In the genomic region with DNA sequence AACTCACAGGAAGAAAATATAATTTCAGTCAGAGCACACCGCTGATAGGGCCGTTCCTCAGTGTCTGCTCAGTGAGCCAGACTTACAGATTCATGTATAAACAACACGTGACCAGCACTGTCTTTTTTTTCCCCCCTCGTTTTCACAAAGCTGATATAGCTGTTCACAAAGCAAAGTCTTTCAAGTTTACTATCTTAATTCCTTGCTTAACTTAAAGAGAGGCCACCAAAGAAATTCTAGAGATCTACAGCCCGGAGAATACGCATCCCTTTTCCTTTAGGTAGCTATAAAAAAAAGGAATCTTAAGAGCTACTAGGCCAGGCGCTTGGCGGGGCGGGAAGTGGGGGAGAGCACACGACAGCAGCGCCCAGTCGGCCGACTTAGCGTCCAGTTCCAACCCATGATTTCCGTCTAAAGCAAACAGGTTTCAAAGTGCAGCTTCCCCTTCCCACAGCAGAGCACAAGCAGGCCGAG, we compare ENCODE assay signal across 8 mouse cellular contexts. TPM values are rescaled to one million over a fixed set of nuclear protein-coding genes. Genes with fewer than 3 reads are reported as not detected.
DNase-seq lines count a peak whose midpoint lies in the region; ATAC-seq lines count a peak whose summit lies in the region.

No protein-coding gene starts in this region.

- peak overlapping the region; percentile 78 for H3K4me2 ChIP-seq in forebrain, embryonic 11.5 days (ENCODE audit: low read depth, low read length, severe bottlenecking)
- H3K4me2 ChIP-seq in hindbrain, embryonic 14.5 days (replicated peaks) = peak overlapping the region; percentile 71
- H3K4me2 ChIP-seq in midbrain, embryonic 15.5 days = peak overlapping the region; percentile 74
- H3K4me2 ChIP-seq in stomach, embryonic 16.5 days (ENCODE audit: low read depth, low read length) = peak overlapping the region; percentile 86

- H3K4me1 ChIP-seq in forebrain, embryonic 11.5 days (replicated peaks; ENCODE audit: control insufficient read depth, insufficient read depth, low read length) = peaks cover 7% of the 10 kb centered on the region; the same call in 1 of the 2 replicates
- peaks cover 23% of the 10 kb centered on the region for H3K4me1 ChIP-seq in hindbrain, embryonic 14.5 days (replicated peaks; ENCODE audit: control insufficient read depth, insufficient read depth, low read length)
- peaks cover 34% of the 10 kb centered on the region for H3K4me1 ChIP-seq in midbrain, embryonic 15.5 days
- peaks cover 14% of the 10 kb centered on the region for H3K4me1 ChIP-seq in stomach, embryonic 16.5 days (ENCODE audit: control insufficient read depth, insufficient read depth, low read length)

- H3K36me3 ChIP-seq in forebrain, embryonic 11.5 days (ENCODE audit: control insufficient read depth, insufficient read depth, low read length) = no peaks in the 10 kb centered on the region
- H3K36me3 ChIP-seq in hindbrain, embryonic 14.5 days (replicated peaks; ENCODE audit: control insufficient read depth, insufficient read depth) = no peaks in the 10 kb centered on the region
- H3K36me3 ChIP-seq in midbrain, embryonic 15.5 days (replicated peaks) = no peaks in the 10 kb centered on the region
- no peaks in the 10 kb centered on the region for H3K36me3 ChIP-seq in stomach, embryonic 16.5 days (ENCODE audit: control insufficient read depth, insufficient read depth, low read length)

- H3K9ac ChIP-seq in forebrain, embryonic 11.5 days (ENCODE audit: low read length) = peak overlapping the region; percentile 87
- peak overlapping the region; percentile 94 for H3K9ac ChIP-seq in hindbrain, embryonic 14.5 days
- peak overlapping the region; percentile 96 for H3K9ac ChIP-seq in midbrain, embryonic 15.5 days
- peak overlapping the region; percentile 97 for H3K9ac ChIP-seq in stomach, embryonic 16.5 days (ENCODE audit: low read length)

- H3K9me3 ChIP-seq in forebrain, embryonic 11.5 days (ENCODE audit: control insufficient read depth, low read length) = no peaks in the 10 kb centered on the region; the same call in 1 of the 2 replicates
- no peaks in the 10 kb centered on the region for H3K9me3 ChIP-seq in hindbrain, embryonic 14.5 days (ENCODE audit: control insufficient read depth, low read length)
- H3K9me3 ChIP-seq in midbrain, embryonic 15.5 days = no peaks in the 10 kb centered on the region
- no peaks in the 10 kb centered on the region for H3K9me3 ChIP-seq in stomach, embryonic 16.5 days (replicated peaks; ENCODE audit: control insufficient read depth, low read length)

- H3K27ac ChIP-seq in forebrain, embryonic 11.5 days (ENCODE audit: low read depth, low read length) = peak overlapping the region; percentile 98
- H3K27ac ChIP-seq in hindbrain, embryonic 14.5 days = peak overlapping the region; percentile 99
- peak overlapping the region; percentile 100 for H3K27ac ChIP-seq in midbrain, embryonic 15.5 days
- H3K27ac ChIP-seq in stomach, embryonic 16.5 days (ENCODE audit: low read length) = peak overlapping the region; percentile 100

- ATAC-seq in forebrain, embryonic 11.5 days (replicated peaks; ENCODE audit: low FRiP score) = peak; percentile 25
- peak; percentile 12; the same call in 1 of the 2 replicates for ATAC-seq in hindbrain, embryonic 14.5 days (ENCODE audit: low FRiP score)
- ATAC-seq in midbrain, embryonic 15.5 days (replicated peaks) = peak; percentile 31
- peak; percentile 31; the same call in 1 of the 2 replicates for ATAC-seq in stomach, embryonic 16.5 days (ENCODE audit: insufficient read depth, low FRiP score)

- under 1% methylated on average over 16 of the region's 16 CpGs for WGBS in forebrain, embryonic 11.5 days
- WGBS in hindbrain, embryonic 14.5 days = under 1% methylated on average over 16 of the region's 16 CpGs
- under 1% methylated on average over 16 of the region's 16 CpGs for WGBS in midbrain, embryonic 15.5 days
- WGBS in stomach, embryonic 16.5 days = 0% methylated on average over 16 of the region's 16 CpGs

- peak; percentile 11 to 13 for DNase-seq in left cerebral cortex, adult 18-20 months (ENCODE audit: low spot score in 2 of 2)
- DNase-seq in left cerebral cortex, adult 8-10 months (ENCODE audit: low spot score in 2 of 2) = no peak
- DNase-seq in adrenal gland, postnatal 36 days = peak; percentile 39 to 53
- peak; percentile 67 for DNase-seq in forebrain, embryonic 11.5 days (ENCODE audit: low spot score)
- DNase-seq in hindbrain, embryonic 14.5 days (ENCODE audit: low spot score) = peak; percentile 57
- DNase-seq in liver = peak; percentile 57

- H3K27me3 ChIP-seq in forebrain, embryonic 11.5 days (ENCODE audit: control insufficient read depth, insufficient read depth, low read length) = no peaks in the 10 kb centered on the region
- no peaks in the 10 kb centered on the region for H3K27me3 ChIP-seq in hindbrain, embryonic 14.5 days (ENCODE audit: control insufficient read depth, insufficient read depth, low read length)
- no peaks in the 10 kb centered on the region for H3K27me3 ChIP-seq in midbrain, embryonic 15.5 days (replicated peaks)
- no peaks in the 10 kb centered on the region for H3K27me3 ChIP-seq in stomach, embryonic 16.5 days (ENCODE audit: control insufficient read depth, insufficient read depth, low read length)

- H3K4me3 ChIP-seq in forebrain, embryonic 11.5 days (ENCODE audit: low read depth, low read length) = peak overlapping the region; percentile 73
- H3K4me3 ChIP-seq in hindbrain, embryonic 14.5 days (replicated peaks; ENCODE audit: low read length) = peak overlapping the region; percentile 77
- H3K4me3 ChIP-seq in midbrain, embryonic 15.5 days = peak overlapping the region; percentile 95
- peak overlapping the region; percentile 84 for H3K4me3 ChIP-seq in stomach, embryonic 16.5 days (replicated peaks; ENCODE audit: low read length)

RNA-seq across cellular contexts. Expression of gene Kbtbd2, which starts 0.9 kb away (rescaled TPM):
- 10 to 100 TPM; 67.3 to 71.7 TPM for total RNA-seq in left cerebral cortex, adult 18-20 months (2021)
- 10 to 100 TPM; 56.2 to 67.0 (median 59.8) TPM for total RNA-seq in left cerebral cortex, adult 8-10 months (2022)
- 10 to 100 TPM; 33.6 to 36.0 TPM for total RNA-seq in adrenal gland, postnatal 36 days (2021)
- polyA plus RNA-seq in forebrain, embryonic 11.5 days (2014; fragmentation: Nextera tagmentation; extraction: Ambion mirVana) = 40.1 and 40.6 TPM in 2 replicates
- 26.4 and 32.2 TPM in 2 replicates for polyA plus RNA-seq in hindbrain, embryonic 14.5 days (2014; fragmentation: Nextera tagmentation; extraction: Ambion mirVana)
- polyA plus RNA-seq in midbrain, embryonic 15.5 days (2015; fragmentation: Nextera tagmentation; extraction: Ambion mirVana) = 31.0 and 33.7 TPM in 2 replicates
- polyA plus RNA-seq in stomach, embryonic 16.5 days (2015; fragmentation: Nextera tagmentation; extraction: Ambion mirVana) = 22.6 and 24.0 TPM in 2 replicates

RNA-seq across cellular contexts. Expression of gene Fkbp9, which starts 35.2 kb away (rescaled TPM):
- total RNA-seq in left cerebral cortex, adult 18-20 months (2021) = 10 to 100 TPM; 26.8 to 31.4 TPM
- total RNA-seq in left cerebral cortex, adult 8-10 months (2022) = 10 to 100 TPM; 29.7 to 36.3 (median 33.7) TPM
- total RNA-seq in adrenal gland, postnatal 36 days (2021) = 10 to 100 TPM; 72.1 to 75.9 TPM
- 56.7 and 64.6 TPM in 2 replicates for polyA plus RNA-seq in forebrain, embryonic 11.5 days (2014; fragmentation: Nextera tagmentation; extraction: Ambion mirVana)
- 42.2 and 42.6 TPM in 2 replicates for polyA plus RNA-seq in hindbrain, embryonic 14.5 days (2014; fragmentation: Nextera tagmentation; extraction: Ambion mirVana)
- polyA plus RNA-seq in midbrain, embryonic 15.5 days (2015; fragmentation: Nextera tagmentation; extraction: Ambion mirVana) = 31.9 and 33.3 TPM in 2 replicates
- 150 TPM in 2 replicates for polyA plus RNA-seq in stomach, embryonic 16.5 days (2015; fragmentation: Nextera tagmentation; extraction: Ambion mirVana)

Comparison
In these comparisons a context has a peak if more than half of its experiments do, and no peak if none do; other contexts are left out.
1. DNase-seq: peak in left cerebral cortex, adult 18-20 months (2 of 2), adrenal gland, postnatal 36 days (2 of 2), forebrain, embryonic 11.5 days (single experiment), hindbrain, embryonic 14.5 days (single experiment) and liver (single experiment); none in left cerebral cortex, adult 8-10 months (0 of 2).
2. Peak in every context shown above with its lines, with median percentiles within 50 percentile points of each other: ATAC-seq, H3K27ac ChIP-seq, H3K4me2 ChIP-seq, H3K4me3 ChIP-seq and H3K9ac ChIP-seq.